Mouse (Mus musculus): ENCODE measurements around the gene Dnttip1. TPM values are rescaled to one million over a fixed set of nuclear protein-coding genes. Genes with fewer than 3 reads are reported as not detected.

Dnttip1 gene
- total and polyA plus RNA-seq, 3 experiments = 20.6 to 59.9 TPM; not detected in 1

DNA sequence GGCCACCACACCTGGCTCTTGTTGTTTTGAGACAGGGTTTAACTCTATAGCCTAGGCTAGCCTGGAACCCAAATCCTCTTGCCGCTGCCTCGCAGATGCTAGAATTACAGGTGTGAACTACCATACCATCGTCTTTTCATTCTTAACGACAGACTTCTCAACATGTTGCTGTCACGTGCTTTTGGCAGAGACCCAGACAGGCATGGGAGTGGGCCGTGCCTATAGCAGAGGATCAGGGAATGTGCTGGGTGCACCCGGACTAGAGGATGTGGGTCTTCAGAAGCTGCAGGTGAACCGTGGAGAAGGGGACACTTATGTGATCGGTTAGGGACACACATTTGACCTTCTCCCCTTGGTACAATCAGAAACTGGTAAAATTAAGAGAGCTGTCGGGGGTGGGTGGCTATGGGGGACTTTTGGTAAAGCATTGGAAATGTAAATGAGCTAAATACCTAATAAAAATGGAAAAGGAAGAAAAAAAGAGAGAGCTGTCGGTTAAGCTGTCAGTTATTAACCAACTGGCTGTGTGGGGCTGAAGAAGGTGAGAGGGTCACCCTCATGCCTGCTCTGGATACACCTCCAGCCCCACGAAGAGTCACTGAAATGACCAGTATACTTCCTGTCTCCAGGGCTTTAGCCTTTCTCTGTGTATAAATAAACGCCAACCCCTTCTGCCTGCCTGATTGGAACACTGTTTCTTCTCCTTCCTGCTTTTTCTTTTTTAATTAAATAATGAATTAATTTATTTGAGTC lies 54.6 kb downstream of the Dnttip1 start:
- Histone ChIP-seq H3K9me3 (replicated peaks; ENCODE audit: insufficient read depth, low read length) (no peaks in the 10 kb centered on the region), H3K4me1 (ENCODE audit: control insufficient read depth in 1 of 2, insufficient read depth in 2 of 2, low read length in 2 of 2) (peaks cover 7 to 10% of the 10 kb centered on the region in 2 experiments; a peak in 3 of 4 replicates), H3K27ac (ENCODE audit: control insufficient read depth, low read depth, low read length) (no peak overlapping the region), H3K27me3 (ENCODE audit: control insufficient read depth in 1 of 2, insufficient read depth in 2 of 2, low read length in 2 of 2) (no peaks in the 10 kb centered on the region), H3K36me3 (ENCODE audit: control insufficient read depth in 1 of 2, insufficient read depth in 2 of 2, low read length in 2 of 2) (peaks cover 0 to 11% of the 10 kb centered on the region in 2 experiments; a peak in 3 of 4 replicates), H3K4me3 (ENCODE audit: control insufficient read depth in 1 of 2, insufficient read depth in 1 of 2, low read depth in 2 of 2, low read length in 2 of 2) (no peak overlapping the region), H3K79me2 (ENCODE audit: control insufficient read depth, insufficient read depth, low read length, poor library complexity) (peaks cover 26% of the 10 kb centered on the region), H3K9ac (ENCODE audit: control insufficient read depth, low read depth, low read length, poor library complexity, severe bottlenecking) (no peak overlapping the region)
- no peak for DNase-seq (ENCODE audit: low read depth, low spot score)
- TF ChIP-seq ZNF384 (IDR thresholded peaks at IDR 0.05; ENCODE audit: low read depth, low read length) (no peak), USF1 (IDR thresholded peaks at IDR 0.05; ENCODE audit: low read depth, low read length) (no peak), SIN3A (IDR thresholded peaks at IDR 0.05; ENCODE audit: low read length) (no peak), MAFK (IDR thresholded peaks at IDR 0.05; ENCODE audit: borderline replicate concordance, low read depth, low read length) (no peak)

DNA sequence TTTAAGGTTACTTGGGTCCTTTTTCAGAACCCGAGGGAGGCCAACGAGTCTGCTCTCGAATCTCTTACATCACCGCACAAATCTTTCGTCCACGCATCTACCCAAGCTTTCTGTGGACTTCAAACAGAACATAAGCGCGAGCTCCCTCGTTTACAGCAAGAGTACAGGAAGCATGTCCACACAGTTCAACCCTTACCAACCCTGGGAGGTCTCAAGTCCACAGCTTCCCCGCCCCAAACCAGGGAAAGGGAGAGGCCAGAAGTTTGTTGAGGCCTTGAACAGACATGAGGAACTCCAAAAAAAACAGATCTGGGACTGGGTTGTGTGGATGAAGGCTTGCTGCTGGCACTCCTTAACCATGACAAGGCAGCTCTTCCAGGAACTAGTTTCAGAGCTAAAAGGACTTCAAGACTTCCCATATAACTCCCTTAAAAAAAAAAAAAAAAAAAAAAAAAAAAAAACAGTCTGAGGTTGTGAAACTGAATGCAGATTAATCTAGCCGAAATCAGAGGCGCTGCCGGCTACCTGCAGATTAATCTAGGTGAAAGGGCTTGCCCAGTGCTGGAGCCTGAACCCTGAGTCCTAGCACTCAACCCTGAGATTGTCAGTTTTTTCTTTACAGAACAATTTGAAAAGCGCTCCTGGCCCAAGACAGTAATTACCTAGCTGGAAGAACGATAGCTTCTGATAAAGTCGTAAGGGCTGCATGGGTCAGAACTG lies 57.6 kb downstream of the Dnttip1 start:
- Histone ChIP-seq H3K4me1 (ENCODE audit: control insufficient read depth in 1 of 2, insufficient read depth in 2 of 2, low read length in 2 of 2) (peaks cover 7 to 17% of the 10 kb centered on the region in 2 experiments; a peak in 3 of 4 replicates), H3K9me3 (replicated peaks; ENCODE audit: insufficient read depth, low read length) (no peaks in the 10 kb centered on the region), H3K4me3 (ENCODE audit: control insufficient read depth in 1 of 2, insufficient read depth in 1 of 2, low read depth in 2 of 2, low read length in 2 of 2) (peak overlapping the region; percentile 71 to 78), H3K27me3 (ENCODE audit: control insufficient read depth in 1 of 2, insufficient read depth in 2 of 2, low read length in 2 of 2) (no peaks in the 10 kb centered on the region), H3K79me2 (ENCODE audit: control insufficient read depth, insufficient read depth, low read length, poor library complexity) (peaks cover 30% of the 10 kb centered on the region), H3K9ac (ENCODE audit: control insufficient read depth, low read depth, low read length, poor library complexity, severe bottlenecking) (peak overlapping the region; percentile 86), H3K36me3 (ENCODE audit: control insufficient read depth in 1 of 2, insufficient read depth in 2 of 2, low read length in 2 of 2) (peaks cover 0 to 18% of the 10 kb centered on the region in 2 experiments; a peak in 3 of 4 replicates), H3K27ac (ENCODE audit: control insufficient read depth, low read depth, low read length) (no peak overlapping the region; the same call in 1 of the 2 replicates)
- no peak for DNase-seq (ENCODE audit: low read depth, low spot score)
- TF ChIP-seq ZNF384 (IDR thresholded peaks at IDR 0.05; ENCODE audit: low read depth, low read length) (peak; percentile 80), MAX (IDR thresholded peaks at IDR 0.05; ENCODE audit: low read length) (no peak)

DNA sequence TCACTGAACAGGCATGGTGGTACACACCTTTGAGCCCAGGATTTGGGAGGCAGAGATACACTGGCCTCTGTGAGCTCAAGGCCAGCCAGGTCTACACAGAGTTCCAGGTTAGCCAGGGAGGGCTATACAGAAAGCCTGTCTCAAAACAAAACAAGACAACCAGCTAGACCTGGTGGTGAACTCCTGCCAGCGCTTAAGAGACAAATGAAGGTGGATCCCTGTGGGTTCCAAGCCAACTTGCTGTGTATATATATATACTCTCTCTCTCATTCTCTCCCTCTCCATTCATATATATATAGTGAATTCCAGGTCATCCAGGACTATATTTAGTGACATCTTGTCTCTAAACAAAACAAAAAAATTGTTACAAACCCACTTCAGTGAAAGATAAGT lies 58.1 kb downstream of the Dnttip1 start:
- H3K4me3 ChIP-seq (ENCODE audit: control insufficient read depth in 1 of 2, insufficient read depth in 1 of 2, low read depth in 2 of 2, low read length in 2 of 2) = peak overlapping the region; percentile 71 to 78
- no peaks in the 10 kb centered on the region for H3K9me3 ChIP-seq (replicated peaks; ENCODE audit: insufficient read depth, low read length)
- H3K4me1 ChIP-seq (ENCODE audit: control insufficient read depth in 1 of 2, insufficient read depth in 2 of 2, low read length in 2 of 2) = peaks cover 7 to 17% of the 10 kb centered on the region in 2 experiments; a peak in 3 of 4 replicates
- H3K36me3 ChIP-seq (ENCODE audit: control insufficient read depth in 1 of 2, insufficient read depth in 2 of 2, low read length in 2 of 2) = peaks cover 0 to 18% of the 10 kb centered on the region in 2 experiments; a peak in 3 of 4 replicates
- TF ChIP-seq ZC3H11A (IDR thresholded peaks at IDR 0.05; ENCODE audit: low read depth, low read length) (no peak), MXI1 (IDR thresholded peaks at IDR 0.05; ENCODE audit: low read depth, low read length) (no peak), MAFK (IDR thresholded peaks at IDR 0.05; ENCODE audit: borderline replicate concordance, low read depth, low read length) (no peak), RCOR1 (IDR thresholded peaks at IDR 0.05; ENCODE audit: low read depth, low read length) (no peak), USF2 (IDR thresholded peaks at IDR 0.05; ENCODE audit: borderline replicate concordance in 1 of 2, insufficient read depth in 1 of 2, low read depth in 1 of 2, low read length in 2 of 2) (no peak), EP300 (IDR thresholded peaks at IDR 0.05; ENCODE audit: low read depth in 1 of 2, low read length in 2 of 2) (no peak), ELF1 (IDR thresholded peaks at IDR 0.05; ENCODE audit: low read depth, low read length) (no peak), ZKSCAN1 (IDR thresholded peaks at IDR 0.05; ENCODE audit: low read depth, low read length) (no peak), NELFE (IDR thresholded peaks at IDR 0.05; ENCODE audit: low read depth, low read length) (no peak), JUND (IDR thresholded peaks at IDR 0.05; ENCODE audit: low read depth, low read length) (no peak), NRF1 (IDR thresholded peaks at IDR 0.05; ENCODE audit: insufficient read depth, low read depth, low read length, poor library complexity, severe bottlenecking) (no peak), MAX (IDR thresholded peaks at IDR 0.05; ENCODE audit: low read length) (no peak), MYC (IDR thresholded peaks at IDR 0.05; ENCODE audit: low read depth, low read length) (no peak), UBTF (IDR thresholded peaks at IDR 0.05; ENCODE audit: borderline replicate concordance, insufficient read depth, low read depth, low read length) (no peak), TAL1 (IDR thresholded peaks at IDR 0.05; ENCODE audit: low read length) (no peak), E2F4 (IDR thresholded peaks at IDR 0.05; ENCODE audit: borderline replicate concordance, low read depth, low read length) (no peak), GATA1 (IDR thresholded peaks at IDR 0.05; ENCODE audit: low read depth, low read length) (no peak)
- H3K9ac ChIP-seq (ENCODE audit: control insufficient read depth, low read depth, low read length, poor library complexity, severe bottlenecking) = peak overlapping the region; percentile 86
- H3K79me2 ChIP-seq (ENCODE audit: control insufficient read depth, insufficient read depth, low read length, poor library complexity) = peaks cover 30% of the 10 kb centered on the region
- no peaks in the 10 kb centered on the region for H3K27me3 ChIP-seq (ENCODE audit: control insufficient read depth in 1 of 2, insufficient read depth in 2 of 2, low read length in 2 of 2)
- DNase-seq (ENCODE audit: low read depth, low spot score) = peak; percentile 55
- H3K27ac ChIP-seq (ENCODE audit: control insufficient read depth, low read depth, low read length) = peak overlapping the region; percentile 79

Data from MEL (cell line).